Mouse (Mus musculus): ENCODE results near the gene Myl3. TPM values are rescaled to one million over a fixed set of nuclear protein-coding genes. Genes with fewer than 3 reads are reported as not detected.

Gene Myl3
- polyA plus RNA-seq, 1 experiment from 2014 or later: 3,771 TPM

DNA sequence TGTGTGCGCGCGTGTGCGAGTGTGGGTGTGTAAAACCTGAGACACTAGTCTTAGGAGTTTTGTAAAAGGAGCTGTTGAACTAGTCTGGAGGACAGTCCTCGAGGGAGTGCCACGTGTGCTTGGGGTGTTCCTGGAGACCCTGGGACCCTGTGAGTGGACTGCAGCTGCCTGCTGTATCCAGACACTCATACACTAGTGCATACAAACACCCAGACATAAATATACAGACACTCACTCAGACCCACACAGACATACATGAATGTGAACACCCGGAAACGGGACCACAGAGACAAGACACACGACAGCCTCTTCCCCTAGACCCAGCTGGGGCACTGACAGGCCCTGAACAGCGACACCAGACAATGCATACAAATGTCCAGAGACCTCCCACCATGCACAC lies 21.1 kb downstream of the Myl3 start:
- H3K27me3 ChIP-seq (replicated peaks): no peaks in the 10 kb centered on the region
- peaks cover 45% of the 10 kb centered on the region for H3K4me1 ChIP-seq
- H3K9ac ChIP-seq: peak overlapping the region; percentile 86
- H3K4me2 ChIP-seq: peak overlapping the region; percentile 63
- 67% methylated on average over 10 of the region's 10 CpGs for WGBS
- no peaks in the 10 kb centered on the region for H3K9me3 ChIP-seq
- peaks cover 17% of the 10 kb centered on the region for H3K36me3 ChIP-seq
- peak overlapping the region; percentile 85 for H3K27ac ChIP-seq (replicated peaks)
- H3K4me3 ChIP-seq: peak overlapping the region; percentile 62
- ATAC-seq (ENCODE audit: extremely low read depth, insufficient number of reproducible peaks, low FRiP score, low TSS enrichment): no peak

DNA sequence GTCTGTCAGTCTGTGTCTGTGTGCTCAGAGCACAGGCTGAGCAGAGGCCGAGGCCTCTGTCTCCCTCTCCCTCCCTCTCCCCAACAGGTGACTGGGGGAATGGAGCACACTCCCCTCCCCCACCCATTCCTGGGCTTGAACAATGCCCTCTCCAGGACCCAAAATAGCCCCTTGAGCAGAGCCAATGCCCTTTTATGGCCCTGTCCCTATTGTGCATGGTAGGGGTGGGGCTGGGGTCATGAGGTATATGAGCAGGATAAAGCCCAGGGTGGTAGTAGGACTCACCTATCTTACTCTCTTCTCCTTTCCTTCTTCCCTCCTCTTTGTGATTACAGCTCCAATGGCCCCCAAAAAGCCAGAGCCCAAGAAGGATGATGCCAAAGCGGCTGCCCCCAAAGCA lies 21.7 kb downstream of the Myl3 start:
- Histone ChIP-seq H3K36me3 (peaks cover 24% of the 10 kb centered on the region), H3K9ac (peak overlapping the region; percentile 86), H3K27ac (replicated peaks) (peak overlapping the region; percentile 94), H3K4me1 (peaks cover 47% of the 10 kb centered on the region), H3K4me2 (peak overlapping the region; percentile 63), H3K27me3 (replicated peaks) (no peaks in the 10 kb centered on the region), H3K9me3 (no peaks in the 10 kb centered on the region), H3K4me3 (peak overlapping the region; percentile 62)
- WGBS: 39% methylated on average over 2 of the region's 2 CpGs
- ATAC-seq (ENCODE audit: extremely low read depth, insufficient number of reproducible peaks, low FRiP score, low TSS enrichment): peak; percentile 75; the same call in 1 of the 2 replicates

GRCm38 (mm10) chr9:110772336-110772735 lies 30.7 kb downstream of the Myl3 start:
- Histone ChIP-seq H3K4me1 (peaks cover 31% of the 10 kb centered on the region), H3K36me3 (peaks cover 37% of the 10 kb centered on the region), H3K4me3 (no peak overlapping the region), H3K9ac (no peak overlapping the region), H3K4me2 (no peak overlapping the region), H3K27ac (replicated peaks) (0 out of 2 replicates have a peak overlapping the region, but pooled peaks have one; percentile 20), H3K9me3 (no peaks in the 10 kb centered on the region), H3K27me3 (replicated peaks) (no peaks in the 10 kb centered on the region)
- WGBS: 85% methylated on average over 10 of the region's 10 CpGs
- ATAC-seq (ENCODE audit: extremely low read depth, insufficient number of reproducible peaks, low FRiP score, low TSS enrichment): no peak

DNA sequence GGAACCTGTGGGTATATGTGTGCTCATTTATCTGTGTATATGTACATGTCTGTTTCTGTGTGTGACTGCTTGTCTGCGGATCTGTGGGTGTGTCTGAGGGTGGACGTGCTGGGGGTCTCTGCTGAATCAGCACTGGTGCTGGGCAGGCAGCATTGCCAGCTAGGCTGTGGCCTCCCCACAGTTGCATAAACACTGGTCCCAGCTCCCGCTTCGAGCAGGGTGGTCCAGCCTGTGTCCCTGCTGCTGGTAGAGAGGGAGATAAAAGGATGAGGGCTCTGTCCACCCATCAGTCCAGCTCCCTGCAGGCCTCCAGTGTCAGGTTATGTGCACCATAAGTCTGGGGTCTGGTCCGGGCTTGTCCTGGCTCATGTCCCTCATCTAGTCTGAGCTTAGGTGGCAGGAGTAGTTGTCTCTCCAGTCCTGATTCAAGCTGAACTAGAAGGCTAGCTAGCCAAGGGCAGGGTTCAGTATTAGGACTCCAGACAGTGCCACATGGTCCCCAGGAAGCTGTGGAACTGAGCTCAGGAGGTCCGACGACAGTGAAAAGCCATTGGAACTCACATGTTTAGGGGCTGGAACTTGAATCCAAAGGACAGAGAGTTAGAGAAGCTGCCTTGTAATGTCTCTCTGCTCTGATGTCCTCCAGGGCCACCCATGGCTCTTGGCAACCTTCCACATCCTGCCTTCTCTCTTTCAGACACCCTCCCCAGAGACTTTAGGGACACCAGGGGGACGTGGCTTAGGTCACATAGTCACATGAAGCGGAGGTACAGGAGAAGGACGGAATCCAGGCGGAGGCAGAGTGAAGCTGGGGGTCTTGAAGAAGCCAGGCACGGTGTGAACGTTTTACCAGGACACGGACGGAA lies 33.0 kb downstream of the Myl3 start:
- H3K4me3 ChIP-seq: no peak overlapping the region
- ATAC-seq (ENCODE audit: extremely low read depth, insufficient number of reproducible peaks, low FRiP score, low TSS enrichment): no peak
- peaks cover 3% of the 10 kb centered on the region for H3K27me3 ChIP-seq (replicated peaks)
- H3K9me3 ChIP-seq: no peaks in the 10 kb centered on the region
- H3K9ac ChIP-seq: peak overlapping the region; percentile 65
- H3K36me3 ChIP-seq: peaks cover 16% of the 10 kb centered on the region
- H3K4me2 ChIP-seq: no peak overlapping the region
- 61% methylated on average over 15 of the region's 15 CpGs for WGBS
- H3K27ac ChIP-seq (replicated peaks): peak overlapping the region; percentile 81
- peaks cover 27% of the 10 kb centered on the region for H3K4me1 ChIP-seq

DNA sequence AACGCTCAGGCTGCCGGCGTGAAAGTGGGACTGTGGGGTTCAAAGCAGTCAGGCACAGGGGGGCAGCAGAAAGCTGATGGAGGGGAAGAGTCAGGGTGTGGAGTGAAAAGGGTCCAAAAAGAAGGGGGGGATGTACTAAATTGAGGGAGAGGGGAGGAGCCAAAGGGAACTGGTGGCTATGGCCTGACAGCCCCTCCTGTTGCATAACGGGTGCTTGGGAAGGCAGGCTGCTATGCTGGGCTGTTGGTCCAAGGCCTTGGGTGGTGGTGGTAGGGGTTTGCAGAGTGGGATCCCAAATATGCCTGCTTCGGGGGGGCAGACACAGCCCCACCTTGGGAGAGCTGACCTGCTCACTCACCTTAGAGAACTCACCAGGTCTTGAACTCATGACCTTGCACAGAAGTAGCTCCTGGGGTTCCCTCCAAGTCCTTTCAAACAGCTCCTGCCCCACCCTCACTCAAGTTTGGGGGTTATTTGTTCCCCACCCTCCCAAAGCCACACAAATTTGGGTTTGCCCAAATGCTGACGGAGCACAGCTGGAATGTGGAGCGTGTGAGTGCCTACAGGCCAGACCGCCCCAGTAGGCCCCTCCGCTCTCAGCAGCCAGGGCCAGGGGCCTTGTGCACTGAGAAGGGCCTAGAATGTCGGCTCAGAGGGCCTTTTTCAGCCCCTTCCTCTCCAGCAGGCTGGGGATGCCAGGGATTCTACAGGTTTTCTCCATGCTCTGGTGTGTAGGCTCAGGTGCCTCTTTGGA lies 33.8 kb downstream of the Myl3 start:
- no peak overlapping the region for H3K4me2 ChIP-seq
- H3K27ac ChIP-seq (replicated peaks): peak overlapping the region; percentile 81
- no peak for ATAC-seq (ENCODE audit: extremely low read depth, insufficient number of reproducible peaks, low FRiP score, low TSS enrichment)

DNA sequence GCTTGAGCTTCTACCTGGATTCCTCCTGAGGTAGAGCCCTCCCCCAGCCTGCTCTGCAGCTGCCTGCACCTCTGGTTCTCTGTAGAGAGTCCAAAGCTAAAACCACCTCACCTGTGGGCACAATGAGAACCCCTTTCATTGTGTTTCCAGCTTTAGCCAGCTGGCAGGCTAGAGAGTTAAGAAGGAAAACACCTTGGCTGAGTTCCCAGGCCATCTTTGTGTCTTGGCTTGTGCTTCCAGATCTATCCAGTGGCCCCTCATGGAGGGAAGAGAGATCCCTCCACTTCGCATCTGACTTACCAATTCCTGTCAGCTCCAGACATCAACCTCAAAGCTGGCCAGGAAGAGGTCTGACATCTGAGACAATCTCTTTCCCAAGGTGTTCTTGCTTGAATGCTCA lies 36.4 kb downstream of the Myl3 start:
- WGBS: 75% methylated on average over 1 of the region's 1 CpGs
- no peak overlapping the region for H3K4me3 ChIP-seq
- ATAC-seq (ENCODE audit: extremely low read depth, insufficient number of reproducible peaks, low FRiP score, low TSS enrichment): no peak
- H3K9me3 ChIP-seq: no peaks in the 10 kb centered on the region
- H3K4me2 ChIP-seq: no peak overlapping the region
- H3K9ac ChIP-seq: no peak overlapping the region
- peaks cover 13% of the 10 kb centered on the region for H3K27me3 ChIP-seq (replicated peaks)
- no peaks in the 10 kb centered on the region for H3K36me3 ChIP-seq
- H3K4me1 ChIP-seq: peaks cover 42% of the 10 kb centered on the region
- H3K27ac ChIP-seq (replicated peaks): no peak overlapping the region

More for the DNA sequence above, 33.8 kb downstream of the Myl3 start:
- Histone ChIP-seq H3K4me3 (no peak overlapping the region), H3K4me1 (peaks cover 29% of the 10 kb centered on the region), H3K9me3 (no peaks in the 10 kb centered on the region), H3K36me3 (peaks cover 8% of the 10 kb centered on the region), H3K9ac (peak overlapping the region; percentile 65), H3K27me3 (replicated peaks) (peaks cover 6% of the 10 kb centered on the region)
- WGBS: 52% methylated on average over 10 of the region's 10 CpGs

DNA sequence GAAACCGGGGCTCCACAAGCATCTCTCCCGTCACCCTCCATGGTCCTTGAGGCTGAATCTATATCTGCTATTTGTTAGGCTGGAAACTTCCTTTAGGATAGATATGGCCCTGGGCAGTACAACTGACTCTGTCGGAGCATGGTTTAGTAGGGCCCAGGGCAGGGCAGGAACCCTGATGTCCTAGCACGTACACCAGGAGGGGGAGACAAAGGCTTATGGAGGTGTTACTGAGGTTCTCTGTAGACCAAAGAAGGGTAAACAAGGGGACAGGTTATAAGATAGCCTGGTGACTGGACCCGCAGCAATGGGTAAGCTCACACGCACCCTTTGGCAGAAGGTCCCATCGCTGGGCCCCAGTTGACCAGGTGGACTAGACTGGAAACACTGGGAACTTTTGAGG lies 36.9 kb downstream of the Myl3 start:
- no peak overlapping the region for H3K9ac ChIP-seq
- 75% methylated on average over 7 of the region's 7 CpGs for WGBS
- no peak for ATAC-seq (ENCODE audit: extremely low read depth, insufficient number of reproducible peaks, low FRiP score, low TSS enrichment)

GRCm38 (mm10) chr9:110779242-110779913 lies 37.7 kb downstream of the Myl3 start:
- Histone ChIP-seq H3K9ac (no peak overlapping the region), H3K27ac (replicated peaks) (no peak overlapping the region), H3K36me3 (no peaks in the 10 kb centered on the region), H3K4me3 (no peak overlapping the region), H3K9me3 (no peaks in the 10 kb centered on the region), H3K4me1 (peaks cover 44% of the 10 kb centered on the region), H3K4me2 (no peak overlapping the region), H3K27me3 (replicated peaks) (peaks cover 13% of the 10 kb centered on the region)
- 48% methylated on average over 5 of the region's 5 CpGs for WGBS
- ATAC-seq (ENCODE audit: extremely low read depth, insufficient number of reproducible peaks, low FRiP score, low TSS enrichment): no peak

More for the DNA sequence above, 36.9 kb downstream of the Myl3 start:
- Histone ChIP-seq H3K9me3 (no peaks in the 10 kb centered on the region), H3K27me3 (replicated peaks) (peaks cover 13% of the 10 kb centered on the region), H3K4me3 (no peak overlapping the region), H3K36me3 (no peaks in the 10 kb centered on the region), H3K4me1 (peaks cover 43% of the 10 kb centered on the region), H3K4me2 (no peak overlapping the region), H3K27ac (replicated peaks) (no peak overlapping the region)

GRCm38 (mm10) chr9:110781256-110781721 lies 39.6 kb downstream of the Myl3 start:
- ATAC-seq (ENCODE audit: extremely low read depth, insufficient number of reproducible peaks, low FRiP score, low TSS enrichment): peak; percentile 73
- Histone ChIP-seq H3K36me3 (no peaks in the 10 kb centered on the region), H3K27me3 (replicated peaks) (peaks cover 13% of the 10 kb centered on the region), H3K4me3 (peak overlapping the region; percentile 62), H3K9me3 (no peaks in the 10 kb centered on the region), H3K9ac (peak overlapping the region; percentile 87), H3K27ac (replicated peaks) (peak overlapping the region; percentile 82), H3K4me2 (peak overlapping the region; percentile 95), H3K4me1 (peaks cover 29% of the 10 kb centered on the region)
- WGBS: under 1% methylated on average over 43 of the region's 43 CpGs

DNA sequence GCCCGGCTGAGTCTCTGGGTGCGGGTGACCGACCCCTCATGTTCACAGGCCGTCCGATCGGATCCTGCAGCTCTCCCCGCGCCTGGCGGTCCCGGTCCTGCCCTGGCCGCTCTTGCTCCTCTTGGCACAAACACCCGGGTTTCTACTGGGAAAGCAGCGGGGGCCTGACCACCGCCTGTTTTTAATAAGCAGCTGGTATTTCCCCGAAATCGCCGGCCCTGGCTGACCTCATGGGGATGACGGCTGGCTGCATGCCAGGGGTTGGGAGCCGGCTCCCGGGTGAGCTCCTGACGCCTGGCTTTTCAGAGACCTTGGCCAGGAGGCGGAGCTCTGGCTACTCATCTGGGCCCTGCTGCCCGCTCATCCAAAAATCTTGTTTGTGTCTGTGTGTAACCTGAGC lies 40.1 kb downstream of the Myl3 start:
- H3K4me1 ChIP-seq: peaks cover 29% of the 10 kb centered on the region
- no peaks in the 10 kb centered on the region for H3K9me3 ChIP-seq
- H3K9ac ChIP-seq: peak overlapping the region; percentile 87
- H3K27me3 ChIP-seq (replicated peaks): peaks cover 13% of the 10 kb centered on the region
- no peaks in the 10 kb centered on the region for H3K36me3 ChIP-seq
- peak; percentile 33 for ATAC-seq (ENCODE audit: extremely low read depth, insufficient number of reproducible peaks, low FRiP score, low TSS enrichment)
- peak overlapping the region; percentile 82 for H3K27ac ChIP-seq (replicated peaks)
- peak overlapping the region; percentile 95 for H3K4me2 ChIP-seq
- under 1% methylated on average over 23 of the region's 23 CpGs for WGBS
- H3K4me3 ChIP-seq: peak overlapping the region; percentile 62

GRCm38 (mm10) chr9:110783611-110784010 lies 42.0 kb downstream of the Myl3 start:
- H3K4me2 ChIP-seq: no peak overlapping the region
- H3K4me1 ChIP-seq: peaks cover 21% of the 10 kb centered on the region
- WGBS: 24% methylated on average over 1 of the region's 1 CpGs
- no peaks in the 10 kb centered on the region for H3K36me3 ChIP-seq
- no peaks in the 10 kb centered on the region for H3K9me3 ChIP-seq
- H3K27me3 ChIP-seq (replicated peaks): peaks cover 13% of the 10 kb centered on the region
- H3K9ac ChIP-seq: no peak overlapping the region
- H3K4me3 ChIP-seq: no peak overlapping the region
- H3K27ac ChIP-seq (replicated peaks): no peak overlapping the region
- no peak for ATAC-seq (ENCODE audit: extremely low read depth, insufficient number of reproducible peaks, low FRiP score, low TSS enrichment)

All from heart, embryonic 13.5 days (tissue).